Mouse (Mus musculus): Measurements from ENCODE around the gene 1500011B03Rik. TPM values are rescaled to one million over a fixed set of nuclear protein-coding genes. Genes with fewer than 3 reads are reported as not detected.
A peak's percentile ranks its signal among the peaks of the same experiment; 100 is the strongest.

The 1500011B03Rik gene
- polyA plus RNA-seq, 1 experiment from 2014 or later, result 150 TPM

GRCm38 (mm10) chr5:114780912-114781311, 42.4 kb downstream of the 1500011B03Rik start:
- H3K9me3 ChIP-seq (ENCODE audit: control insufficient read depth, low read length), result no peaks in the 10 kb centered on the region
- no peaks in the 10 kb centered on the region for H3K36me3 ChIP-seq (ENCODE audit: control insufficient read depth, insufficient read depth, low read length)
- no peak overlapping the region for H3K4me2 ChIP-seq
- H3K4me3 ChIP-seq (ENCODE audit: low read depth, low read length), result no peak overlapping the region
- H3K9ac ChIP-seq (ENCODE audit: low read length), result no peak overlapping the region
- no peak overlapping the region for H3K27ac ChIP-seq (ENCODE audit: low read depth, low read length)
- DNase-seq (ENCODE audit: low spot score, missing footprints) (no peak), ATAC-seq (ENCODE audit: low FRiP score) (no peak)
- 87% methylated on average over 7 of the region's 7 CpGs for WGBS
- H3K4me1 ChIP-seq (ENCODE audit: control insufficient read depth, insufficient read depth, low read length), result peaks cover 5% of the 10 kb centered on the region
- H3K27me3 ChIP-seq (ENCODE audit: control insufficient read depth, insufficient read depth, low read length), result no peaks in the 10 kb centered on the region

GRCm38 (mm10) chr5:114779956-114780489, 43.2 kb downstream of the 1500011B03Rik start:
- H3K4me1 ChIP-seq (ENCODE audit: control insufficient read depth, insufficient read depth, low read length), result peaks cover 10% of the 10 kb centered on the region

DNA sequence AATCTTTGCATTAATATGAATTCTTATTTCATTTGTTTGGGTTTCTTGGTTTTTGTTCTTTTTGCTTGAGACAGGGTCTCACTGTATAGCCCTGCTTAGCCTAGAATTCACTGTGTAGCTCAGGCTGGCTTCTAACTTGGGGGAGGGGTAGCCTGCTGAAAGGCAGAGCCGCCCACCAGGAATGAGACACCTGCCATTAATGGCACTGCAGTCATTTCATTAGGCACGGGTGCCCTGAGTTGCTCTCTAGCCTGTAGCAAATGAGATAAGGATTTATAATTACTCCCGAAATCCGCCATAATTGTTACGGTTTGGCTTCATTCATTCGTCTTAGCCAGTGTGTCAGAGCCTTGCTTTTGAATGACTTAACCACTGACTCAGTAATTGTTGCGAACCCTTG, 47.1 kb downstream of the 1500011B03Rik start:
- peak overlapping the region; percentile 91 for H3K4me2 ChIP-seq
- peak overlapping the region; percentile 91; the same call in 1 of the 2 replicates for H3K9ac ChIP-seq (ENCODE audit: low read length)
- WGBS, result 80% methylated on average over 7 of the region's 7 CpGs
- H3K36me3 ChIP-seq (ENCODE audit: control insufficient read depth, insufficient read depth, low read length), result no peaks in the 10 kb centered on the region
- no peak overlapping the region for H3K27ac ChIP-seq (ENCODE audit: low read depth, low read length)
- H3K4me3 ChIP-seq (ENCODE audit: low read depth, low read length), result peak overlapping the region; percentile 99
- no peaks in the 10 kb centered on the region for H3K9me3 ChIP-seq (ENCODE audit: control insufficient read depth, low read length)
- ATAC-seq (ENCODE audit: low FRiP score), result no peak
- H3K27me3 ChIP-seq (ENCODE audit: control insufficient read depth, insufficient read depth, low read length), result no peaks in the 10 kb centered on the region
- DNase-seq (ENCODE audit: low spot score, missing footprints), result no peak
- H3K4me1 ChIP-seq (ENCODE audit: control insufficient read depth, insufficient read depth, low read length), result peaks cover 22% of the 10 kb centered on the region

More at GRCm38 (mm10) chr5:114779956-114780489, 43.2 kb downstream of the 1500011B03Rik start:
- WGBS, result 85% methylated on average over 7 of the region's 7 CpGs
- Histone ChIP-seq H3K9ac (ENCODE audit: low read length) (no peak overlapping the region), H3K36me3 (ENCODE audit: control insufficient read depth, insufficient read depth, low read length) (no peaks in the 10 kb centered on the region), H3K27me3 (ENCODE audit: control insufficient read depth, insufficient read depth, low read length) (no peaks in the 10 kb centered on the region), H3K27ac (ENCODE audit: low read depth, low read length) (no peak overlapping the region), H3K4me3 (ENCODE audit: low read depth, low read length) (no peak overlapping the region), H3K4me2 (no peak overlapping the region), H3K9me3 (ENCODE audit: control insufficient read depth, low read length) (no peaks in the 10 kb centered on the region)
- ATAC-seq (ENCODE audit: low FRiP score), result no peak
- no peak for DNase-seq (ENCODE audit: low spot score, missing footprints)

- peak within 1 kb of the TSS; percentile 99 for H3K4me3 ChIP-seq (ENCODE audit: low read depth, low read length)
Measured at GRCm38 (mm10) chr5:114775056-114775979, 48.0 kb downstream of the 1500011B03Rik start, which contains the start of gene Git2. Gene Git2 (minus strand): TSS chr5:114775517.

DNA sequence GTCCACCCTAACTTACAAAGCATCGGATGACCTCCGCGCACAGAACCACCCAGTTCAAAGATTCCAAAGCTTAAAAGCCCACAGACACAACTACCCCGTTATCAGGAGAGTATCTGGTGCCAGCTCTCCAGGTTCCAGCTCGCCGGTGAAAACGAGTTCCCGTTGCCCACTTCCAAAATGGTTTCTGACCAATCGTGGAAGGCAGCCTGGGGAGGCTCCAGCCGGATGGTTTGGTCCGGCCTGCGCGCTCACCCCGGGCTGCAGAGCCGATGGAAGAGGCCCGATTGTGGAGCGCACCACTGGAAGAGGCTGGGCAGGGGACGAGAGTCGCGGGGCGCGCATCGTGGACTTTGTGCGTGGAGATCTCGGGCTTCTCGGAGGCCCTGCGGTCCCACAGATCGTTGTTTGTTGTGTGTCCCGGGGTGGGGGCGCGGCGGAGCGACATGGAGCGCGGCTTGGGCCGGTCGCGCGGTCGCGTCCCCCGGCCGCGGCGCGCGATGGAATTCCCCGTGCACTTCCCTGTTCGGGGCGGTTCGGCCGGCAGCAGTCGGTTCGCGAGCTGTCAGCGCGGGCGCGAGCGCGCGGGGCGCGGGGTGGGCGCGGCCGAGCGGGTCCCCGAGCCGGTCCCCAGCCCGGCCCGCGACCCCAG, 48.7 kb downstream of the 1500011B03Rik start, which contains the start of gene Ankrd13a:
TSS of gene Ankrd13a (plus strand) at position 275 of the 649 bp plus-strand sequence.
- peak; percentile 99 for DNase-seq (ENCODE audit: low spot score, missing footprints)
- Histone ChIP-seq H3K4me3 (ENCODE audit: low read depth, low read length) (peak within 1 kb of the TSS; percentile 99), H3K36me3 (ENCODE audit: control insufficient read depth, insufficient read depth, low read length) (no peaks in the 10 kb centered on the region), H3K9ac (ENCODE audit: low read length) (peak within 1 kb of the TSS; percentile 91), H3K4me1 (ENCODE audit: control insufficient read depth, insufficient read depth, low read length) (peaks cover 22% of the 10 kb centered on the region), H3K9me3 (ENCODE audit: control insufficient read depth, low read length) (no peaks in the 10 kb centered on the region), H3K4me2 (peak within 1 kb of the TSS; percentile 91), H3K27ac (ENCODE audit: low read depth, low read length) (peak within 1 kb of the TSS; percentile 80), H3K27me3 (ENCODE audit: control insufficient read depth, insufficient read depth, low read length) (no peaks in the 10 kb centered on the region)
- peak; percentile 88 for ATAC-seq (ENCODE audit: low FRiP score)
- WGBS, result under 1% methylated on average over 64 of the region's 73 CpGs

More at GRCm38 (mm10) chr5:114775056-114775979, 48.0 kb downstream of the 1500011B03Rik start, which contains the start of gene Git2:
- under 1% methylated on average over 60 of the region's 63 CpGs for WGBS
- H3K27ac ChIP-seq (ENCODE audit: low read depth, low read length), result peak within 1 kb of the TSS; percentile 80
- no peaks in the 10 kb centered on the region for H3K27me3 ChIP-seq (ENCODE audit: control insufficient read depth, insufficient read depth, low read length)
- H3K4me1 ChIP-seq (ENCODE audit: control insufficient read depth, insufficient read depth, low read length), result peaks cover 22% of the 10 kb centered on the region
- H3K36me3 ChIP-seq (ENCODE audit: control insufficient read depth, insufficient read depth, low read length), result no peaks in the 10 kb centered on the region
- DNase-seq (ENCODE audit: low spot score, missing footprints), result peak; percentile 92
- no peak for ATAC-seq (ENCODE audit: low FRiP score)
- no peaks in the 10 kb centered on the region for H3K9me3 ChIP-seq (ENCODE audit: control insufficient read depth, low read length)
- peak within 1 kb of the TSS; percentile 91 for H3K4me2 ChIP-seq
- H3K9ac ChIP-seq (ENCODE audit: low read length), result peak within 1 kb of the TSS; percentile 91

GRCm38 (mm10) chr5:114773780-114774179, 49.5 kb downstream of the 1500011B03Rik start:
- no peak for ATAC-seq (ENCODE audit: low FRiP score)

GRCm38 (mm10) chr5:114773211-114773710, 50.0 kb downstream of the 1500011B03Rik start:
- Histone ChIP-seq H3K4me1 (ENCODE audit: control insufficient read depth, insufficient read depth, low read length) (peaks cover 22% of the 10 kb centered on the region), H3K9me3 (ENCODE audit: control insufficient read depth, low read length) (no peaks in the 10 kb centered on the region), H3K27me3 (ENCODE audit: control insufficient read depth, insufficient read depth, low read length) (no peaks in the 10 kb centered on the region), H3K4me3 (ENCODE audit: low read depth, low read length) (peak overlapping the region; percentile 99), H3K27ac (ENCODE audit: low read depth, low read length) (peak overlapping the region; percentile 42; the same call in 1 of the 2 replicates), H3K9ac (ENCODE audit: low read length) (peak overlapping the region; percentile 91), H3K36me3 (ENCODE audit: control insufficient read depth, insufficient read depth, low read length) (no peaks in the 10 kb centered on the region), H3K4me2 (peak overlapping the region; percentile 91)
- DNase-seq (ENCODE audit: low spot score, missing footprints), result peak; percentile 99
- ATAC-seq (ENCODE audit: low FRiP score), result peak; percentile 85
- under 1% methylated on average over 49 of the region's 52 CpGs for whole genome bisulfite sequencing

More at GRCm38 (mm10) chr5:114773780-114774179, 49.5 kb downstream of the 1500011B03Rik start:
- Histone ChIP-seq H3K4me2 (peak overlapping the region; percentile 91), H3K4me3 (ENCODE audit: low read depth, low read length) (peak overlapping the region; percentile 99), H3K27ac (ENCODE audit: low read depth, low read length) (peak overlapping the region; percentile 42; the same call in 1 of the 2 replicates), H3K4me1 (ENCODE audit: control insufficient read depth, insufficient read depth, low read length) (peaks cover 22% of the 10 kb centered on the region), H3K9ac (ENCODE audit: low read length) (peak overlapping the region; percentile 91), H3K36me3 (ENCODE audit: control insufficient read depth, insufficient read depth, low read length) (no peaks in the 10 kb centered on the region), H3K9me3 (ENCODE audit: control insufficient read depth, low read length) (no peaks in the 10 kb centered on the region), H3K27me3 (ENCODE audit: control insufficient read depth, insufficient read depth, low read length) (no peaks in the 10 kb centered on the region)
- 3% methylated on average over 11 of the region's 11 CpGs for WGBS
- DNase-seq (ENCODE audit: low spot score, missing footprints), result peak; percentile 92

GRCm38 (mm10) chr5:114772456-114773203, 50.6 kb downstream of the 1500011B03Rik start:
- DNase-seq (ENCODE audit: low spot score, missing footprints) (peak; percentile 93), ATAC-seq (ENCODE audit: low FRiP score) (peak; percentile 59)
- Histone ChIP-seq H3K27ac (ENCODE audit: low read depth, low read length) (peak overlapping the region; percentile 21; the same call in 1 of the 2 replicates), H3K27me3 (ENCODE audit: control insufficient read depth, insufficient read depth, low read length) (no peaks in the 10 kb centered on the region), H3K4me3 (ENCODE audit: low read depth, low read length) (peak overlapping the region; percentile 99), H3K36me3 (ENCODE audit: control insufficient read depth, insufficient read depth, low read length) (no peaks in the 10 kb centered on the region), H3K4me2 (peak overlapping the region; percentile 91), H3K4me1 (ENCODE audit: control insufficient read depth, insufficient read depth, low read length) (peaks cover 22% of the 10 kb centered on the region), H3K9me3 (ENCODE audit: control insufficient read depth, low read length) (no peaks in the 10 kb centered on the region), H3K9ac (ENCODE audit: low read length) (peak overlapping the region; percentile 79)
- 4% methylated on average over 34 of the region's 57 CpGs for WGBS

Data from midbrain, embryonic 11.5 days (tissue).